8 mouse cellular contexts compared by ENCODE assay signal in genomic region chr17:7176394-7176793, GRCm38 (mm10). TPM values are rescaled to one million over a fixed set of nuclear protein-coding genes. Genes with fewer than 3 reads are reported as not detected.
DNase-seq lines count a peak whose midpoint lies in the region; ATAC-seq and TF ChIP-seq lines count a peak whose summit lies in the region.

No protein-coding gene starts in this region.

- H3K27me3 ChIP-seq in embryonic facial prominence, embryonic 14.5 days (replicated peaks; ENCODE audit: control insufficient read depth, insufficient read depth, low read length), result no peaks in the 10 kb centered on the region
- H3K27me3 ChIP-seq in embryonic facial prominence, embryonic 10.5 days (replicated peaks; ENCODE audit: low read depth, poor library complexity, severe bottlenecking), result no peaks in the 10 kb centered on the region
- no peaks in the 10 kb centered on the region for H3K27me3 ChIP-seq in midbrain, postnatal 0 days (ENCODE audit: insufficient read depth, low read length)
- no peaks in the 10 kb centered on the region for H3K27me3 ChIP-seq in midbrain, embryonic 15.5 days (replicated peaks)
- no peaks in the 10 kb centered on the region for H3K27me3 ChIP-seq in kidney, embryonic 16.5 days (ENCODE audit: insufficient read depth, low read length)
- no peaks in the 10 kb centered on the region for H3K27me3 ChIP-seq in neural tube, embryonic 15.5 days (replicated peaks)

- no peak for TF ChIP-seq CTCF in midbrain, postnatal 0 days (IDR thresholded peaks at IDR 0.05)

- no peaks in the 10 kb centered on the region for H3K9me3 ChIP-seq in embryonic facial prominence, embryonic 14.5 days (ENCODE audit: control insufficient read depth, low read length)
- no peaks in the 10 kb centered on the region for H3K9me3 ChIP-seq in embryonic facial prominence, embryonic 10.5 days
- H3K9me3 ChIP-seq in midbrain, postnatal 0 days (ENCODE audit: low read length), result no peaks in the 10 kb centered on the region
- H3K9me3 ChIP-seq in midbrain, embryonic 15.5 days, result no peaks in the 10 kb centered on the region
- H3K9me3 ChIP-seq in kidney, embryonic 16.5 days (ENCODE audit: low read length), result no peaks in the 10 kb centered on the region
- H3K9me3 ChIP-seq in neural tube, embryonic 15.5 days (replicated peaks), result no peaks in the 10 kb centered on the region

- no peak overlapping the region for H3K9ac ChIP-seq in embryonic facial prominence, embryonic 14.5 days (ENCODE audit: low read depth, low read length)
- H3K9ac ChIP-seq in midbrain, postnatal 0 days (replicated peaks; ENCODE audit: low read length, poor library complexity, severe bottlenecking), result no peak overlapping the region
- no peak overlapping the region for H3K9ac ChIP-seq in midbrain, embryonic 15.5 days
- no peak overlapping the region for H3K9ac ChIP-seq in kidney, embryonic 16.5 days (replicated peaks; ENCODE audit: low read length)
- H3K9ac ChIP-seq in neural tube, embryonic 15.5 days (replicated peaks), result no peak overlapping the region

- no peaks in the 10 kb centered on the region for H3K4me1 ChIP-seq in embryonic facial prominence, embryonic 14.5 days (ENCODE audit: control insufficient read depth, insufficient read depth, low read length)
- H3K4me1 ChIP-seq in embryonic facial prominence, embryonic 10.5 days, result peaks cover 55% of the 10 kb centered on the region
- peaks cover 4% of the 10 kb centered on the region; the same call in 1 of the 2 replicates for H3K4me1 ChIP-seq in midbrain, postnatal 0 days (ENCODE audit: insufficient read depth, low read length)
- peaks cover 10% of the 10 kb centered on the region; the same call in 1 of the 2 replicates for H3K4me1 ChIP-seq in midbrain, embryonic 15.5 days
- H3K4me1 ChIP-seq in kidney, embryonic 16.5 days (ENCODE audit: insufficient read depth, low read length), result peaks cover 30% of the 10 kb centered on the region
- H3K4me1 ChIP-seq in neural tube, embryonic 15.5 days, result peaks cover 13% of the 10 kb centered on the region

- H3K4me3 ChIP-seq in embryonic facial prominence, embryonic 14.5 days (ENCODE audit: low read depth, low read length), result no peak overlapping the region
- no peak overlapping the region for H3K4me3 ChIP-seq in embryonic facial prominence, embryonic 10.5 days
- H3K4me3 ChIP-seq in midbrain, postnatal 0 days (ENCODE audit: low read depth, low read length), result no peak overlapping the region
- H3K4me3 ChIP-seq in midbrain, embryonic 15.5 days, result no peak overlapping the region
- H3K4me3 ChIP-seq in kidney, embryonic 16.5 days (ENCODE audit: low read length), result no peak overlapping the region
- no peak overlapping the region for H3K4me3 ChIP-seq in neural tube, embryonic 15.5 days (replicated peaks)

- no peak overlapping the region for H3K4me2 ChIP-seq in embryonic facial prominence, embryonic 14.5 days (ENCODE audit: low read depth, low read length)
- no peak overlapping the region for H3K4me2 ChIP-seq in midbrain, postnatal 0 days (ENCODE audit: low read depth, low read length, poor library complexity, severe bottlenecking)
- no peak overlapping the region for H3K4me2 ChIP-seq in midbrain, embryonic 15.5 days
- no peak overlapping the region for H3K4me2 ChIP-seq in kidney, embryonic 16.5 days (replicated peaks; ENCODE audit: low read depth, low read length)
- no peak overlapping the region for H3K4me2 ChIP-seq in neural tube, embryonic 15.5 days

- no peaks in the 10 kb centered on the region for H3K36me3 ChIP-seq in embryonic facial prominence, embryonic 14.5 days (ENCODE audit: control insufficient read depth, insufficient read depth, low read length)
- no peaks in the 10 kb centered on the region; the same call in 1 of the 2 replicates for H3K36me3 ChIP-seq in embryonic facial prominence, embryonic 10.5 days (replicated peaks)
- no peaks in the 10 kb centered on the region for H3K36me3 ChIP-seq in midbrain, postnatal 0 days (ENCODE audit: insufficient read depth, low read length)
- no peaks in the 10 kb centered on the region for H3K36me3 ChIP-seq in midbrain, embryonic 15.5 days (replicated peaks)
- no peaks in the 10 kb centered on the region for H3K36me3 ChIP-seq in kidney, embryonic 16.5 days (ENCODE audit: insufficient read depth, low read length)
- H3K36me3 ChIP-seq in neural tube, embryonic 15.5 days, result no peaks in the 10 kb centered on the region

- DNase-seq in embryonic facial prominence, embryonic 14.5 days (ENCODE audit: low spot score), result peak; percentile 46
- DNase-seq in embryonic facial prominence, embryonic 10.5 days (ENCODE audit: low spot score), result no peak
- no peak for DNase-seq in midbrain, postnatal 0 days (ENCODE audit: low spot score)
- DNase-seq in right cerebral cortex, postnatal 25 days, result no peak

- H3K27ac ChIP-seq in embryonic facial prominence, embryonic 14.5 days (replicated peaks; ENCODE audit: low read depth, low read length), result no peak overlapping the region
- H3K27ac ChIP-seq in embryonic facial prominence, embryonic 10.5 days (replicated peaks), result no peak overlapping the region
- no peak overlapping the region for H3K27ac ChIP-seq in midbrain, postnatal 0 days (ENCODE audit: low read depth, low read length)
- H3K27ac ChIP-seq in midbrain, embryonic 15.5 days, result no peak overlapping the region
- H3K27ac ChIP-seq in kidney, embryonic 16.5 days (ENCODE audit: low read length), result peak overlapping the region; percentile 30; the same call in 1 of the 2 replicates
- H3K27ac ChIP-seq in neural tube, embryonic 15.5 days (replicated peaks), result 0 out of 2 replicates have a peak overlapping the region, but pooled peaks have one; percentile 7

- 13% methylated on average over 2 of the region's 2 CpGs for WGBS in embryonic facial prominence, embryonic 14.5 days
- 35% methylated on average over 2 of the region's 2 CpGs for WGBS in embryonic facial prominence, embryonic 10.5 days
- WGBS in midbrain, postnatal 0 days, result 27% methylated on average over 2 of the region's 2 CpGs
- 33% methylated on average over 2 of the region's 2 CpGs for WGBS in midbrain, embryonic 15.5 days
- 37% methylated on average over 2 of the region's 2 CpGs for WGBS in kidney, embryonic 16.5 days
- WGBS in neural tube, embryonic 15.5 days, result 36% methylated on average over 2 of the region's 2 CpGs

- no peak for ATAC-seq in embryonic facial prominence, embryonic 14.5 days (ENCODE audit: low read depth)
- ATAC-seq in midbrain, postnatal 0 days (ENCODE audit: low FRiP score), result peak; percentile 44; the same call in 1 of the 2 replicates
- no peak for ATAC-seq in midbrain, embryonic 15.5 days (replicated peaks)
- no peak for ATAC-seq in kidney, embryonic 16.5 days (ENCODE audit: low FRiP score, low TSS enrichment)
- no peak for ATAC-seq in neural tube, embryonic 15.5 days (ENCODE audit: low FRiP score)
- no peak for ATAC-seq in erythroblast, adult 5-6 weeks (replicated peaks; ENCODE audit: low FRiP score, poor library complexity, severe bottlenecking)

RNA-seq across cellular contexts. Expression of gene Rps6ka2, which starts 6.5 kb away (rescaled TPM):
- polyA plus RNA-seq in embryonic facial prominence, embryonic 14.5 days (2014; fragmentation: Nextera tagmentation; extraction: Ambion mirVana), result 14.0 and 16.9 TPM in 2 replicates
- polyA plus RNA-seq in embryonic facial prominence, embryonic 10.5 days (2016; fragmentation: Nextera tagmentation; extraction: Ambion mirVana), result 27.2 and 27.7 TPM in 2 replicates
- 33.2 and 34.2 TPM in 2 replicates for total RNA-seq in midbrain, postnatal 0 days (2014; rRNA removed)
- 14.7 and 16.8 TPM in 2 replicates for polyA plus RNA-seq in midbrain, postnatal 0 days (2015; fragmentation: Nextera tagmentation; extraction: Ambion mirVana)
- 21.1 and 21.9 TPM in 2 replicates for polyA plus RNA-seq in midbrain, embryonic 15.5 days (2015; fragmentation: Nextera tagmentation; extraction: Ambion mirVana)
- 18.7 and 22.5 TPM in 2 replicates for polyA plus RNA-seq in kidney, embryonic 16.5 days (2015; fragmentation: Nextera tagmentation; extraction: Ambion mirVana)
- polyA plus RNA-seq in neural tube, embryonic 15.5 days (2015; fragmentation: Nextera tagmentation; extraction: Ambion mirVana), result 15.0 and 17.9 TPM in 2 replicates
- 5.4 and 10.2 TPM in 2 replicates for total RNA-seq in erythroblast, adult 5-6 weeks (2015; ENCODE audit: low replicate concordance)
- total RNA-seq in erythroblast, adult 5-6 weeks (2017; ENCODE audit: low replicate concordance), result 2.8 and 4.6 TPM in 2 replicates

Comparison
In these comparisons a context has a peak if more than half of its experiments do, and no peak if none do; other contexts are left out.
1. H3K27ac ChIP-seq: peak in kidney, embryonic 16.5 days (single experiment) and neural tube, embryonic 15.5 days (single experiment); none in embryonic facial prominence, embryonic 14.5 days (single experiment), embryonic facial prominence, embryonic 10.5 days (single experiment), midbrain, postnatal 0 days (single experiment) and midbrain, embryonic 15.5 days (single experiment).